Mouse (Mus musculus): ENCODE data around the gene Elp5. TPM values are rescaled to one million over a fixed set of nuclear protein-coding genes. Genes with fewer than 3 reads are reported as not detected.
"Not testable (repeated sequence)": the region's sequence is repeated elsewhere in the genome, so short reads cannot be mapped to it uniquely, and the experiment has no call there.

Elp5 gene
- polyA plus RNA-seq, 1 experiment from 2014 or later, result 170 TPM

DNA sequence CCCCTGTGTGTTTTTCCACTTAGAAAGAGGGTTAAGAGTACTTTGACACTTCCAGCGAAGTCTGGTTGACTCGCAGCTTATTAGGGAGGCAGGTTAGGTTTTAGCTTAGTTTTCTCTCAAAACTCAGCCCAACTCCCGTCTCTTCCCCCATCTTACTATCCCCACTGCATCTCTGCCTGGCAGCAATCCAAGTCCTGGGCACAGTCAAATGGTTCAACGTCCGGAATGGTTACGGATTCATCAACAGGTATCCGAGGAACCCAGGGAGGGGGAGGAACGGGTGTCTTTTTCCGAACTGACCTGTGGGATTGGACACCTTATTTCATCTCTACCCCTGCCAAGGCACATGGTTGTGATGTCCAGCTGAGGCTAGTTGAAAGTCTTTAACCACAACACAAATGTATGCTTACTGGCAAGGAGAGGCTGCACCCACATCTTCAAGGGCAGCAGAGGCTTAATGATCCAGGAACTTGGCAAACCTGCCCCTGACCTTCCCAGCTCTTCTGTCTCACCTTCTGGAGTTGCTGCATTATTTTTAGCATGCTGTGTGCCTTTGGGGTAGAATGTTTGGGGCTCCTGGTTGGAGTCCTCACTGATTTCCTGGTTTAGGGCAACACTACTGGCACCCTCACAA lies 45.5 kb downstream of the Elp5 start:
- 36% methylated on average over 9 of the region's 9 CpGs for WGBS
- H3K9me3 ChIP-seq, result no peaks in the 10 kb centered on the region
- no peak overlapping the region for H3K27ac ChIP-seq (replicated peaks)
- peaks cover 10% of the 10 kb centered on the region; the same call in 1 of the 2 replicates for H3K27me3 ChIP-seq
- no peaks in the 10 kb centered on the region for H3K36me3 ChIP-seq
- no peak overlapping the region for H3K9ac ChIP-seq (replicated peaks)
- peak overlapping the region; percentile 54; the same call in 1 of the 2 replicates for H3K4me3 ChIP-seq
- peak overlapping the region; percentile 99 for H3K4me2 ChIP-seq (replicated peaks)
- no peak for ATAC-seq (replicated peaks)
- H3K4me1 ChIP-seq, result peaks cover 27% of the 10 kb centered on the region

- H3K4me3 ChIP-seq, result peak overlapping the region; percentile 54
- ATAC-seq (replicated peaks), result peak; percentile 39
- WGBS, result 2% methylated on average over 30 of the region's 30 CpGs
- H3K9me3 ChIP-seq, result no peaks in the 10 kb centered on the region
- peaks cover 10% of the 10 kb centered on the region; the same call in 1 of the 2 replicates for H3K27me3 ChIP-seq
- peak overlapping the region; percentile 52 for H3K9ac ChIP-seq (replicated peaks)
- H3K4me1 ChIP-seq, result peaks cover 27% of the 10 kb centered on the region
- H3K36me3 ChIP-seq, result no peaks in the 10 kb centered on the region
- H3K27ac ChIP-seq (replicated peaks), result no peak overlapping the region
- peak overlapping the region; percentile 99 for H3K4me2 ChIP-seq (replicated peaks)
Measured at GRCm38 (mm10) chr11:69936156-69936555, 46.2 kb downstream of the Elp5 start.

DNA sequence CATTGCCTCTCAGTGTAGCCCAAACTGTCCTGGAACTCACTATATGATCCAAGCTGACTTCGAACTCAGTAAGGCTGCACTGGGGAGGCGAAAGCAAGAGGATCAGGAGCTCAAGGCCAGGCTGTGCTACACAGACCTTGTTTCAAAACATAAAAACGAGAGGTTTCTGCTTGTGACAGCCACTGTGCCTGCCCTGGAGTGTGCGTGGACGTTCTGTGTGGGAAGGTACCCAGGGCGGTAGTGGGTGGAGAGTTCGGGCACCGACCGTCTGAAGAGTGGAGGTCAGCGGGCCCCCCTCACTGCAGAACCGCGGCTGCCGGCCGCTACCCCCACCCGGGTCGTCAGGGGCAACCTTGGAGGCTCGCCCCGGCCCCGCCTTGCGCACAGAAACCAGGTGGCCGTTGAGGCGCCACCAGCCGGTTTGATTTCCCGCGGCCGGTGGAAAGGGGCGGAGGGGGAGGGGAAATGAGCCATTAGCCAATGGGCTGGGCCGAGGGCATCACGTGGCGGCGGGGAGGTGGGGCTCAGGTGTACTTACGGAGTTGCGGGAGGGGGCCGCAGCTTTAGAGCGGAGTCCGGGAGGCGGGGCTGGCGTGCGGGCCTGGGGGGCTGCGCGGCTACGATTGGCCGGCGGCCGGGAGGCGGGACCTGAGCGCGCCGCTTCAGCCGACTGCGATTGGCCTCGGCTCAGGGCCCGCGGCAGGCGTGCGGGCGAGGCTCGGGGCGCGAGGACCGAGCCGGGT lies 47.0 kb downstream of the Elp5 start, which contains the start of gene Ybx2:
Gene Ybx2, plus strand, starts transcription at position 660 of the 743 bp plus-strand sequence.
- H3K4me1 ChIP-seq, result peaks cover 27% of the 10 kb centered on the region
- H3K27ac ChIP-seq (replicated peaks), result no peak within 1 kb of the TSS
- H3K36me3 ChIP-seq, result no peaks in the 10 kb centered on the region
- H3K9me3 ChIP-seq, result no peaks in the 10 kb centered on the region
- peak within 1 kb of the TSS; percentile 52 for H3K9ac ChIP-seq (replicated peaks)
- peak within 1 kb of the TSS; percentile 54 for H3K4me3 ChIP-seq
- H3K4me2 ChIP-seq (replicated peaks), result peak within 1 kb of the TSS; percentile 99
- peak; percentile 94 for ATAC-seq (replicated peaks)
- 1% methylated on average over 61 of the region's 62 CpGs for WGBS
- H3K27me3 ChIP-seq, result peaks cover 10% of the 10 kb centered on the region; the same call in 1 of the 2 replicates

DNA sequence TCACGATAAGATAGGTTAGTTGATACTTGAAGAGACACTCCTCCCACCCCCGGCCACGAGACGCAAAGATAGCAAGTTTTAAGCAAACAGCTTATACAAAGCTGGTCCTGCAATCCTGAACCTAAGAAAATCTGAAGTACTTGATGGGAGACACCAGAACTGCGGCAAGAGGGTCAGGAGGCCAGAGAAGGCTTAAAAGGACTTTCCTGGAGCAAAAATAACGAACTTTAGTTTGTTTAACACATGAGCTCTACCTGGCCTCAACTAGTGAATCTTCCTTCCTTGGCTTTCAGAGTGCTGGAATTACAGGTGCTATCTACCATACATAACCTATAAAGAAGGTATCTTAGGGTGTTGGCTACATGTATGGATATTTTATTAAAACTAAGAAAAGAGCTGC lies 47.6 kb downstream of the Elp5 start:
- ATAC-seq (replicated peaks), result no peak
- Histone ChIP-seq H3K27me3 (peaks cover 10% of the 10 kb centered on the region; the same call in 1 of the 2 replicates), H3K9ac (replicated peaks) (no peak overlapping the region), H3K27ac (replicated peaks) (no peak overlapping the region), H3K4me1 (peaks cover 27% of the 10 kb centered on the region), H3K4me3 (peak overlapping the region; percentile 54), H3K9me3 (no peaks in the 10 kb centered on the region), H3K36me3 (no peaks in the 10 kb centered on the region), H3K4me2 (replicated peaks) (peak overlapping the region; percentile 99)
- WGBS, result 17% methylated on average over 6 of the region's 6 CpGs

DNA sequence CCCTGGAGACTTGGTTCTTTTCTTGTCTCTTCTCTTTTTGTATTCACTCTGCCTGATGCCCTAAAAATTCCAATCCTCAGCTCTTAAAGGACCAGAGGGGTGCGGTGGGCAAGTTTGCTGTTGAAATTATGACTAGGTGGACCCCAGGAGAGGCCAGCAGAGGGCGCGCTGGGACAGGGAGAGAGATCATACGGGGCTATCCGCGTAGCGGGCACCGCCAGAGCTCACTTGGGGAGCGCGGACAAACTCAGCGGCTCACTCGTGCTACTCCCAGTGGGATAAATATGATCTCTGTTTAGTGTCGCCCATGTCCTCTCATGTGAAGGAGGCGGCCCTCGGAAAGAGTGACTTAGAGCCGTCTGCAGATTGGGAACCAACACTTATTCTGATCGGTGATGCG lies 48.1 kb downstream of the Elp5 start:
- peak; percentile 51 for ATAC-seq (replicated peaks)
- under 1% methylated on average over 18 of the region's 18 CpGs for WGBS
- H3K27me3 ChIP-seq, result peaks cover 10% of the 10 kb centered on the region; the same call in 1 of the 2 replicates

DNA sequence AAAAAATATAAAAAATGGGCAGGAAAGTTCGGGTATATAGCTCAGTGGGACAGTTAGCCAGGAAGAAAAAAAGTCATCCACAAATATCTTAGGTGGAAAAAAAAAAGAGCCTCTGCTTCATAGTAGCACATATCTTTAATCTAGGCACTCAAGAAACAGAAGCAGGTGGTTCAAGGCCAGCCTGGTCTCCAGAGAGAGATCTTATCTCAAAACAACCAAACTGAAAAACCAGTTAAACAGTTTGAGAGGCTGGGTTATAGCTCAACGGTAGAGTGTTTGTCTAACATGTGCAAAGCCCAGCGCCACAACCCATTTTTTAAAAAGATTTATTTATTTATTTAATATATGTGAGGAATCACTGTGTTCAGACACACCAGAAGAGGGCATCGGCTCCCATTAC lies 49.3 kb downstream of the Elp5 start:
- ATAC-seq (replicated peaks), result no peak

More for the DNA sequence above, 48.1 kb downstream of the Elp5 start:
- Histone ChIP-seq H3K36me3 (no peaks in the 10 kb centered on the region), H3K27ac (replicated peaks) (no peak overlapping the region), H3K4me1 (peaks cover 27% of the 10 kb centered on the region), H3K4me3 (peak overlapping the region; percentile 54), H3K9me3 (no peaks in the 10 kb centered on the region), H3K9ac (replicated peaks) (no peak overlapping the region), H3K4me2 (replicated peaks) (peak overlapping the region; percentile 99)

GRCm38 (mm10) chr11:69932254-69932653 lies 50.1 kb downstream of the Elp5 start:
- H3K27me3 ChIP-seq, result peaks cover 6% of the 10 kb centered on the region; the same call in 1 of the 2 replicates
- no peak overlapping the region for H3K9ac ChIP-seq (replicated peaks)
- H3K4me3 ChIP-seq, result no peak overlapping the region
- no peak overlapping the region for H3K4me2 ChIP-seq (replicated peaks)
- H3K36me3 ChIP-seq, result no peaks in the 10 kb centered on the region
- no peak overlapping the region for H3K27ac ChIP-seq (replicated peaks)
- no peaks in the 10 kb centered on the region for H3K9me3 ChIP-seq
- no peak for ATAC-seq (replicated peaks)
- H3K4me1 ChIP-seq, result peaks cover 27% of the 10 kb centered on the region
- 40% methylated on average over 3 of the region's 3 CpGs for WGBS

More for the DNA sequence above, 49.3 kb downstream of the Elp5 start:
- no peak overlapping the region for H3K4me3 ChIP-seq
- no peak overlapping the region for H3K4me2 ChIP-seq (replicated peaks)
- no peaks in the 10 kb centered on the region for H3K9me3 ChIP-seq
- WGBS, result 75% methylated on average over 4 of the region's 4 CpGs
- H3K9ac ChIP-seq (replicated peaks), result no peak overlapping the region
- H3K27ac ChIP-seq (replicated peaks), result no peak overlapping the region
- H3K36me3 ChIP-seq, result no peaks in the 10 kb centered on the region
- peaks cover 27% of the 10 kb centered on the region for H3K4me1 ChIP-seq
- peaks cover 10% of the 10 kb centered on the region; the same call in 1 of the 2 replicates for H3K27me3 ChIP-seq

GRCm38 (mm10) chr11:69931769-69932168 lies 50.5 kb downstream of the Elp5 start:
- Histone ChIP-seq H3K4me3 (no peak overlapping the region), H3K9me3 (no peaks in the 10 kb centered on the region), H3K36me3 (no peaks in the 10 kb centered on the region), H3K27me3 (peaks cover 1% of the 10 kb centered on the region; the same call in 1 of the 2 replicates), H3K9ac (replicated peaks) (no peak overlapping the region), H3K4me1 (peaks cover 24% of the 10 kb centered on the region), H3K27ac (replicated peaks) (no peak overlapping the region), H3K4me2 (replicated peaks) (no peak overlapping the region)
- WGBS, result 73% methylated on average over 8 of the region's 8 CpGs
- ATAC-seq (replicated peaks), result no peak

DNA sequence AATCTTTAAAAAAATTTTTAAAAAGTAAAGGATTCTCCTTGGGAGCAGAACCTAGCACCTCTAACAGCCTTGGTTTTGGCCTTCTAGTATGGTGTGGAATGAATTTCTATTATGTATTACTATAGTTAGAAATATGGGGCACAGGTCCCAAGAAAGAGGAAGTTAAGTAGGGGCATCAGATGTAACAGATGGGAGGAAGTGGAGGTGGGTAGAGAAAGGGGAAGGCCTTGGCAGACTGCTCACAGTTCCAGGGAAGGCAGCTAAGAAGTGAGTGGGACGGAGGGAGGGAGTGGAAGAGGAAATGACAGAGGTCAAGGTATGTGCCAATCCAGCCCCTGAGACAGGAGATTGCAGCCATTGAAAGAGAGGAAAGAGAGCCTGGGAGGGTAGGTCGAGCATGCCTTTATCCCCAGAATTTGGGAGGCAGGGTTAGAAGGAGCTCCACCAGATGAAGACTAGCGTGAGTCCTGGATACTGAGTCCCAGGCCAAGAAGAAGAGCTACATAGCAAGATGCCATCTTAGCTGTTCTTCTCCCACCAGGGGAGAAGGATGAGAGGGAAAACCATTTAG lies 51.3 kb downstream of the Elp5 start:
- H3K27ac ChIP-seq (replicated peaks), result no peak overlapping the region
- no peaks in the 10 kb centered on the region for H3K36me3 ChIP-seq
- H3K9ac ChIP-seq (replicated peaks), result no peak overlapping the region
- peaks cover 16% of the 10 kb centered on the region for H3K4me1 ChIP-seq
- H3K27me3 ChIP-seq, result no peaks in the 10 kb centered on the region
- H3K4me3 ChIP-seq, result no peak overlapping the region
- ATAC-seq (replicated peaks), result no peak
- no peak overlapping the region for H3K4me2 ChIP-seq (replicated peaks)
- 83% methylated on average over 3 of the region's 3 CpGs for WGBS
- no peaks in the 10 kb centered on the region for H3K9me3 ChIP-seq

GRCm38 (mm10) chr11:69930176-69930575 lies 52.1 kb downstream of the Elp5 start:
- ATAC-seq (replicated peaks); H3K27ac ChIP-seq (replicated peaks); H3K4me2 ChIP-seq (replicated peaks); H3K9me3 ChIP-seq; H3K27me3 ChIP-seq; H3K4me3 ChIP-seq; H3K9ac ChIP-seq (replicated peaks); H3K36me3 ChIP-seq: not testable (repeated sequence)
- WGBS, result 89% methylated on average over 8 of the region's 8 CpGs
- H3K4me1 ChIP-seq, result peaks cover 10% of the 10 kb centered on the region

DNA sequence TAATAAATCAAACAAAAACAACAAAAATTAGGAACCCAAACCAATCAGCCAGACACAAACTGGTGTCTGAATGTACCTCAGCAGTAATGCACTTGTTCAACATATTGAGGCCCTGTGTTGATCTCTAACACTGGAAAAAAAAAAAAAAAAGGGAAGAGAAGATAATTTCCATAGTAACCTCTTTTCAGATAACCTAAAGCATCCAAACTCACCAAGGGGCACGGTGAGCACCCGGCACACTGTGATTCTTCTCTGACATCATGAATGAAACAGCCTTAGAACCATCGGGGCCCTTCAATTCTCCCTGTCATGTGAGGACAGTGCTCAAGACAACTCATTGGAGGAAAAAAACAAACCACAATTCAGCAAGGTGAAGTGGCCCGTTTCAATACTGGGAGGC lies 52.6 kb downstream of the Elp5 start:
- no peak overlapping the region for H3K27ac ChIP-seq (replicated peaks)
- H3K4me3 ChIP-seq, result no peak overlapping the region
- peaks cover 5% of the 10 kb centered on the region for H3K4me1 ChIP-seq
- 82% methylated on average over 4 of the region's 4 CpGs for WGBS
- no peak overlapping the region for H3K9ac ChIP-seq (replicated peaks)
- no peak for ATAC-seq (replicated peaks)
- no peaks in the 10 kb centered on the region for H3K27me3 ChIP-seq
- H3K36me3 ChIP-seq, result no peaks in the 10 kb centered on the region
- no peaks in the 10 kb centered on the region for H3K9me3 ChIP-seq
- no peak overlapping the region for H3K4me2 ChIP-seq (replicated peaks)

DNA sequence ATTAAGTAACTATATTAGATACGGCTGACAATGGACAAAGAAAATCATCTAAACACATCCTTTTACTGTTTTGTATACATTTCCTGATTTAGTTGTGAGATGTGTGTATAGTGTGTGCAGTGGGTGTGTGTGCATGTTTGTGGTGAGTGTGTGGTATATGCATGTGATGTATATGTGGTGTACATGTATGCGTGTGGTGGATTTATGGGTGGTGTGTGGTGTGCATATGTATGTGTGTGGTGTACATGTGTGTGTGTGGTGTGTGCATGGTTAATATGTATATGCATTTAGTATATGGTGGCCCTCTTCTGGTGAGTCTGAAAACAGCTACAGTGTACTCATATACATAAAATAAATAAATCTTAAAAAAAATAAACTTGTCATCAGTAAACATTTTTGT lies 54.8 kb downstream of the Elp5 start:
- ATAC-seq (replicated peaks), result no peak
- no peak overlapping the region for H3K9ac ChIP-seq (replicated peaks)
- 98% methylated on average over 2 of the region's 2 CpGs for WGBS
- no peak overlapping the region for H3K4me2 ChIP-seq (replicated peaks)
- no peak overlapping the region for H3K27ac ChIP-seq (replicated peaks)
- no peaks in the 10 kb centered on the region for H3K27me3 ChIP-seq
- no peaks in the 10 kb centered on the region for H3K36me3 ChIP-seq
- no peaks in the 10 kb centered on the region for H3K9me3 ChIP-seq
- peaks cover 5% of the 10 kb centered on the region for H3K4me1 ChIP-seq
- no peak overlapping the region for H3K4me3 ChIP-seq

Measured in forebrain, embryonic 15.5 days (tissue).